ENCODE assay signal across 27 mouse cellular contexts in genomic region chr1:127619036-127619435, GRCm38 (mm10).
DNase-seq lines count a peak whose midpoint lies in the region; ATAC-seq lines count a peak whose summit lies in the region.
"Had no signal": no experiment of that assay in that cellular context is flagged by ENCODE, and none has a peak within 500 bp of the region (broad histone marks: within the 10 kb centered on the region; RNA-seq: fewer than 3 reads in every experiment).

No protein-coding gene starts in this region.

- H3K9ac ChIP-seq in forebrain, embryonic 14.5 days (ENCODE audit: low read length), result no peak overlapping the region
- H3K9ac ChIP-seq in forebrain, embryonic 11.5 days (ENCODE audit: low read length), result no peak overlapping the region
- H3K9ac ChIP-seq: embryonic facial prominence, embryonic 15.5 days; liver, embryonic 15.5 days; neural tube, embryonic 15.5 days had no signal

- intact Hi-C loops in left cerebral cortex, postnatal 4 days (cut with DNase I), result no loop called here

- H3K9me3 ChIP-seq in forebrain, embryonic 14.5 days (replicated peaks; ENCODE audit: control insufficient read depth, low read length), result no peaks in the 10 kb centered on the region
- no peaks in the 10 kb centered on the region for H3K9me3 ChIP-seq in forebrain, embryonic 11.5 days (ENCODE audit: control insufficient read depth, low read length)
- H3K9me3 ChIP-seq: embryonic facial prominence, embryonic 15.5 days; heart, embryonic 10.5 days; limb, embryonic 10.5 days; liver, embryonic 15.5 days; midbrain, embryonic 10.5 days; neural tube, embryonic 15.5 days had no signal

- H3K4me1 ChIP-seq in forebrain, embryonic 14.5 days (ENCODE audit: control insufficient read depth, insufficient read depth, low read length), result no peaks in the 10 kb centered on the region
- no peaks in the 10 kb centered on the region for H3K4me1 ChIP-seq in forebrain, embryonic 11.5 days (replicated peaks; ENCODE audit: control insufficient read depth, insufficient read depth, low read length)
- H3K4me1 ChIP-seq: embryonic facial prominence, embryonic 15.5 days; heart, embryonic 10.5 days; liver, embryonic 15.5 days; midbrain, embryonic 10.5 days; neural tube, embryonic 15.5 days had no signal

- no peak for ATAC-seq in forebrain, embryonic 14.5 days
- no peak for ATAC-seq in forebrain, embryonic 11.5 days (replicated peaks; ENCODE audit: low FRiP score)
- ATAC-seq: inflammation-experienced regulatory T-cells, adult 6 months had no signal

- H3K36me3 ChIP-seq in forebrain, embryonic 14.5 days (ENCODE audit: control insufficient read depth, insufficient read depth, low read length), result no peaks in the 10 kb centered on the region
- no peaks in the 10 kb centered on the region for H3K36me3 ChIP-seq in forebrain, embryonic 11.5 days (ENCODE audit: control insufficient read depth, insufficient read depth, low read length)
- H3K36me3 ChIP-seq: embryonic facial prominence, embryonic 15.5 days; heart, embryonic 10.5 days; limb, embryonic 10.5 days; liver, embryonic 15.5 days; midbrain, embryonic 10.5 days; neural tube, embryonic 15.5 days had no signal

- WGBS in forebrain, embryonic 14.5 days, result 72% methylated on average over 6 of the region's 6 CpGs
- 85% methylated on average over 6 of the region's 6 CpGs for WGBS in forebrain, embryonic 11.5 days

- peak; percentile 9 for DNase-seq in forebrain, embryonic 14.5 days (ENCODE audit: low spot score)
- DNase-seq in forebrain, embryonic 11.5 days (ENCODE audit: low spot score), result no peak
- DNase-seq in left cerebral cortex, postnatal 4 days, result peak; percentile 18
- DNase-seq in left cerebral cortex, adult 9 months (ENCODE audit: low spot score in 2 of 2), result no peak
- peak; percentile 60 for DNase-seq in cerebellum, adult 8-10 months
- peak; percentile 59 to 67 for DNase-seq in cerebellum, postnatal 36 days
- no peak for DNase-seq in layer of hippocampus, adult 18-20 months (ENCODE audit: low spot score in 2 of 2)
- no peak for DNase-seq in spleen, postnatal 4 days (ENCODE audit: low spot score in 2 of 2)
- DNase-seq: adrenal gland, postnatal 10 days; gastrocnemius, postnatal 10 days; heart, postnatal 4 days; kidney, adult 18-20 months; kidney, postnatal 4 days; layer of hippocampus, adult 9-11 months; liver; right cerebral cortex, adult 18-20 months; right cerebral cortex, postnatal 4 days; thymus, adult 18-20 months had no signal

- H3K4me2 ChIP-seq in forebrain, embryonic 14.5 days (ENCODE audit: low read length), result no peak overlapping the region
- no peak overlapping the region for H3K4me2 ChIP-seq in forebrain, embryonic 11.5 days (ENCODE audit: low read depth, low read length, severe bottlenecking)
- H3K4me2 ChIP-seq: embryonic facial prominence, embryonic 15.5 days; liver, embryonic 15.5 days; neural tube, embryonic 15.5 days had no signal

- H3K27me3 ChIP-seq in forebrain, embryonic 14.5 days (replicated peaks; ENCODE audit: control insufficient read depth, insufficient read depth, low read length), result no peaks in the 10 kb centered on the region
- H3K27me3 ChIP-seq in forebrain, embryonic 11.5 days (ENCODE audit: control insufficient read depth, insufficient read depth, low read length), result no peaks in the 10 kb centered on the region
- H3K27me3 ChIP-seq: embryonic facial prominence, embryonic 15.5 days; liver, embryonic 15.5 days; neural tube, embryonic 15.5 days had no signal

- H3K4me3 ChIP-seq in forebrain, embryonic 14.5 days (ENCODE audit: low read depth, low read length), result no peak overlapping the region
- H3K4me3 ChIP-seq in forebrain, embryonic 11.5 days (ENCODE audit: low read depth, low read length), result no peak overlapping the region
- H3K4me3 ChIP-seq: embryonic facial prominence, embryonic 15.5 days; heart, embryonic 10.5 days; left cerebral cortex, adult 2 months; limb, embryonic 10.5 days; liver, embryonic 15.5 days; midbrain, embryonic 10.5 days; neural tube, embryonic 15.5 days had no signal

- H3K27ac ChIP-seq in forebrain, embryonic 14.5 days (ENCODE audit: low read depth, low read length), result no peak overlapping the region
- H3K27ac ChIP-seq in forebrain, embryonic 11.5 days (ENCODE audit: low read depth, low read length), result no peak overlapping the region
- H3K27ac ChIP-seq: embryonic facial prominence, embryonic 15.5 days; heart, embryonic 10.5 days; left cerebral cortex, adult 2 months; limb, embryonic 10.5 days; liver, embryonic 15.5 days; macrophage; midbrain, embryonic 10.5 days; neural tube, embryonic 15.5 days had no signal

Comparison
In these comparisons a context has a peak if more than half of its experiments do, and no peak if none do; other contexts are left out.
1. DNase-seq: peak in forebrain, embryonic 14.5 days (single experiment), left cerebral cortex, postnatal 4 days (single experiment), cerebellum, adult 8-10 months (single experiment) and cerebellum, postnatal 36 days (2 of 2); none in forebrain, embryonic 11.5 days (single experiment), left cerebral cortex, adult 9 months (0 of 2), layer of hippocampus, adult 18-20 months (0 of 2) and spleen, postnatal 4 days (0 of 2).